In genomic region chr2:131186771-131187601, GRCm38 (mm10) we compare ENCODE assay signal across 8 mouse cellular contexts. TPM values are rescaled to one million over a fixed set of nuclear protein-coding genes. Genes with fewer than 3 reads are reported as not detected.
DNase-seq lines count a peak whose midpoint lies in the region; ATAC-seq and TF ChIP-seq lines count a peak whose summit lies in the region.

Gene Cdc25b, plus strand, starts transcription at chr2:131186949.
Gene Spef1, minus strand, starts transcription at chr2:131187282.

- H3K4me2 ChIP-seq in hindbrain, embryonic 16.5 days (ENCODE audit: low read length), result peak within 1 kb of the TSS; percentile 96

- peak within 1 kb of the TSS; percentile 74 for H3K4me3 ChIP-seq in gastrocnemius, adult 2 months
- H3K4me3 ChIP-seq in hindbrain, embryonic 16.5 days (ENCODE audit: low read length), result peak within 1 kb of the TSS; percentile 73

- ATAC-seq in common myeloid progenitor, adult 5-6 weeks (replicated peaks; ENCODE audit: low read depth, poor library complexity, severe bottlenecking), result peak; percentile 88
- peak; percentile 84 for ATAC-seq in hindbrain, embryonic 16.5 days
- peak; percentile 89 for ATAC-seq in megakaryocyte progenitor cell, adult 5-6 weeks (replicated peaks; ENCODE audit: poor library complexity)

- H3K36me3 ChIP-seq in hindbrain, embryonic 16.5 days (ENCODE audit: control insufficient read depth, insufficient read depth, low read length), result no peaks in the 10 kb centered on the region

- under 1% methylated on average over 42 of the region's 43 CpGs for WGBS in hindbrain, embryonic 16.5 days

- peak; percentile 85 to 94 for DNase-seq in adrenal gland, adult (ENCODE audit: inconsistent age in 2 of 2, low spot score in 1 of 2)
- DNase-seq in gastrocnemius, adult 2 months, result peak; percentile 92
- peak; percentile 79 for DNase-seq in left cerebral cortex, postnatal 14 days (ENCODE audit: low spot score in 2 of 2)
- peak; percentile 79 for DNase-seq in right cerebral cortex, postnatal 25 days
- peak; percentile 86 to 89 for DNase-seq in urinary bladder, postnatal 4 days (ENCODE audit: low spot score in 2 of 2)

- H3K4me1 ChIP-seq in hindbrain, embryonic 16.5 days (ENCODE audit: control insufficient read depth, insufficient read depth, low read depth, low read length), result peaks cover 25% of the 10 kb centered on the region

- TF ChIP-seq CTCF in gastrocnemius, adult 2 months (IDR thresholded peaks at IDR 0.05), result peak; percentile 38; the same call in 1 of the 2 replicates

- peak within 1 kb of the TSS; percentile 82 for H3K27ac ChIP-seq in gastrocnemius, adult 2 months
- peak within 1 kb of the TSS; percentile 71 for H3K27ac ChIP-seq in hindbrain, embryonic 16.5 days (ENCODE audit: low read depth, low read length)

- H3K9me3 ChIP-seq in hindbrain, embryonic 16.5 days (ENCODE audit: control insufficient read depth, low read length), result no peaks in the 10 kb centered on the region

- H3K9ac ChIP-seq in hindbrain, embryonic 16.5 days (ENCODE audit: low read depth, low read length), result peak within 1 kb of the TSS; percentile 83

- intact Hi-C loops in gastrocnemius, adult 2 months (cut with DNase I), result loop anchor here (2.0 to 10.0 kb wide), 2 partner anchors 18 to 328 kb away; no protein-coding TSS in a partner anchor
- intact Hi-C loops in left cerebral cortex, postnatal 14 days (cut with DNase I), result loop anchor here (2.0 to 10.0 kb wide), 2 partner anchors 76 to 228 kb away; partner anchors contain the start of gene Pank2

- no peaks in the 10 kb centered on the region for H3K27me3 ChIP-seq in hindbrain, embryonic 16.5 days (replicated peaks; ENCODE audit: control insufficient read depth, insufficient read depth, low read length)

RNA-seq across cellular contexts. Expression of gene Cdc25b, which starts in this region (rescaled TPM):
- 13.3 and 15.8 TPM in 2 replicates for total RNA-seq in common myeloid progenitor, adult 5-6 weeks (2017)
- total RNA-seq in gastrocnemius, adult 2 months (2021), result 1 to 10 TPM; 1.5 TPM
- 22.8 and 29.6 TPM in 2 replicates for polyA plus RNA-seq in hindbrain, embryonic 16.5 days (2015; fragmentation: Nextera tagmentation; extraction: Ambion mirVana)
- total RNA-seq in left cerebral cortex, postnatal 14 days (2021), result 10 to 100 TPM; 11.9 to 15.4 TPM
- 8.9 and 10.8 TPM in 2 replicates for total RNA-seq in megakaryocyte progenitor cell, adult 5-6 weeks (2015)
- total RNA-seq in megakaryocyte progenitor cell, adult 5-6 weeks (2017), result 9.6 and 13.4 TPM in 2 replicates

RNA-seq across cellular contexts. Expression of gene Spef1, which starts in this region (rescaled TPM):
- total RNA-seq in common myeloid progenitor, adult 5-6 weeks (2017), result 2.7 and 4.7 TPM in 2 replicates
- total RNA-seq in gastrocnemius, adult 2 months (2021), result 1 to 10 TPM; 1.3 to 1.6 TPM
- polyA plus RNA-seq in hindbrain, embryonic 16.5 days (2015; fragmentation: Nextera tagmentation; extraction: Ambion mirVana), result 8.0 and 9.8 TPM in 2 replicates
- 10 to 100 TPM; 13.4 to 14.0 TPM for total RNA-seq in left cerebral cortex, postnatal 14 days (2021)
- 0.39 and 0.72 TPM in 2 replicates for total RNA-seq in megakaryocyte progenitor cell, adult 5-6 weeks (2015)
- 0.91 and 2.0 TPM in 2 replicates for total RNA-seq in megakaryocyte progenitor cell, adult 5-6 weeks (2017)

Comparison
In these comparisons a context has a peak if more than half of its experiments do, and no peak if none do; other contexts are left out.
1. Peak in every context shown above with its lines: DNase-seq, ATAC-seq, H3K4me3 ChIP-seq and H3K27ac ChIP-seq.